Comparison of ENCODE assay signal across 9 mouse cellular contexts in genomic region chr5:111590619-111591081, GRCm38 (mm10).
DNase-seq lines count a peak whose midpoint lies in the region; ATAC-seq lines count a peak whose summit lies in the region.
"Had no signal": no experiment of that assay in that cellular context is flagged by ENCODE, and none has a peak within 500 bp of the region (broad histone marks: within the 10 kb centered on the region; RNA-seq: fewer than 3 reads in every experiment).

No protein-coding gene starts in this region.

- ATAC-seq in heart, embryonic 13.5 days (ENCODE audit: extremely low read depth, insufficient number of reproducible peaks, low FRiP score, low TSS enrichment), result no peak
- peak; percentile 30; the same call in 1 of the 2 replicates for ATAC-seq in common myeloid progenitor, adult 5-6 weeks (replicated peaks; ENCODE audit: low read depth, poor library complexity, severe bottlenecking)
- ATAC-seq in hindbrain, embryonic 16.5 days, result peak; percentile 58
- no peak for ATAC-seq in neural tube, embryonic 14.5 days (ENCODE audit: low read depth)

- WGBS in heart, embryonic 13.5 days, result 21% methylated on average over 4 of the region's 4 CpGs
- 18% methylated on average over 4 of the region's 4 CpGs for WGBS in hindbrain, embryonic 16.5 days
- WGBS in neural tube, embryonic 14.5 days, result 19% methylated on average over 4 of the region's 4 CpGs

- no peak overlapping the region for H3K27ac ChIP-seq in heart, embryonic 13.5 days (replicated peaks)
- H3K27ac ChIP-seq in hindbrain, embryonic 16.5 days (ENCODE audit: low read depth, low read length), result peak overlapping the region; percentile 41; the same call in 1 of the 2 replicates
- H3K27ac ChIP-seq in neural tube, embryonic 14.5 days (ENCODE audit: low read depth, low read length), result 0 out of 2 replicates have a peak overlapping the region, but pooled peaks have one; percentile 10

- H3K4me2 ChIP-seq in heart, embryonic 13.5 days, result no peak overlapping the region
- H3K4me2 ChIP-seq in hindbrain, embryonic 16.5 days (ENCODE audit: low read length), result no peak overlapping the region
- no peak overlapping the region for H3K4me2 ChIP-seq in neural tube, embryonic 14.5 days (ENCODE audit: low read depth, low read length)

- peaks cover 35% of the 10 kb centered on the region for H3K27me3 ChIP-seq in heart, embryonic 13.5 days (replicated peaks)
- H3K27me3 ChIP-seq in hindbrain, embryonic 16.5 days (replicated peaks; ENCODE audit: control insufficient read depth, insufficient read depth, low read length), result no peaks in the 10 kb centered on the region
- H3K27me3 ChIP-seq in neural tube, embryonic 14.5 days (ENCODE audit: control insufficient read depth, insufficient read depth, low read length), result no peaks in the 10 kb centered on the region
- H3K27me3 ChIP-seq: CH12.LX had no signal

- H3K9me3 ChIP-seq in heart, embryonic 13.5 days, result no peaks in the 10 kb centered on the region
- H3K9me3 ChIP-seq in hindbrain, embryonic 16.5 days (ENCODE audit: control insufficient read depth, low read length), result no peaks in the 10 kb centered on the region
- no peaks in the 10 kb centered on the region for H3K9me3 ChIP-seq in neural tube, embryonic 14.5 days (ENCODE audit: control insufficient read depth, low read length)

- no peak overlapping the region for H3K4me3 ChIP-seq in heart, embryonic 13.5 days
- no peak overlapping the region for H3K4me3 ChIP-seq in hindbrain, embryonic 16.5 days (ENCODE audit: low read length)
- no peak overlapping the region for H3K4me3 ChIP-seq in neural tube, embryonic 14.5 days (ENCODE audit: low read depth, low read length)

- no peaks in the 10 kb centered on the region for H3K36me3 ChIP-seq in heart, embryonic 13.5 days
- no peaks in the 10 kb centered on the region for H3K36me3 ChIP-seq in hindbrain, embryonic 16.5 days (ENCODE audit: control insufficient read depth, insufficient read depth, low read length)
- no peaks in the 10 kb centered on the region for H3K36me3 ChIP-seq in neural tube, embryonic 14.5 days (ENCODE audit: control insufficient read depth, insufficient read depth, low read length)

- no peak for DNase-seq in heart, adult 8-10 months (ENCODE audit: low spot score)
- DNase-seq in urinary bladder, postnatal 10 days (ENCODE audit: low spot score), result no peak
- DNase-seq in urinary bladder, adult 18-20 months (ENCODE audit: low spot score in 2 of 2), result no peak
- no peak for DNase-seq in liver

- H3K4me1 ChIP-seq in heart, embryonic 13.5 days, result peaks cover 11% of the 10 kb centered on the region
- H3K4me1 ChIP-seq in hindbrain, embryonic 16.5 days (ENCODE audit: control insufficient read depth, insufficient read depth, low read depth, low read length), result peaks cover 27% of the 10 kb centered on the region
- H3K4me1 ChIP-seq in neural tube, embryonic 14.5 days (ENCODE audit: control insufficient read depth, insufficient read depth, low read length), result peaks cover 14% of the 10 kb centered on the region; the same call in 1 of the 2 replicates

- H3K9ac ChIP-seq in heart, embryonic 13.5 days, result 0 out of 2 replicates have a peak overlapping the region, but pooled peaks have one; percentile 19
- peak overlapping the region; percentile 5 for H3K9ac ChIP-seq in hindbrain, embryonic 16.5 days (ENCODE audit: low read depth, low read length)
- H3K9ac ChIP-seq in neural tube, embryonic 14.5 days (replicated peaks; ENCODE audit: low read depth, low read length), result no peak overlapping the region

Comparison
In these comparisons a context has a peak if more than half of its experiments do, and no peak if none do; other contexts are left out.
1. ATAC-seq: peak in common myeloid progenitor, adult 5-6 weeks (single experiment) and hindbrain, embryonic 16.5 days (single experiment); none in heart, embryonic 13.5 days (single experiment) and neural tube, embryonic 14.5 days (single experiment).